Mouse (Mus musculus) heart, postnatal 0 days (tissue): Measurements from ENCODE around the gene Fbxl5. TPM values are rescaled to one million over a fixed set of nuclear protein-coding genes. Genes with fewer than 3 reads are reported as not detected.

Experiments used
- ATAC-seq: fragments of 200-750 bp; cut with Nextera tagmentation; 2 replicates; pipeline ENCODE4 v1.8.0; 2017; ENCODE audit warnings: low read depth, moderate number of reproducible peaks, moderate library complexity; ENCODE audit not compliant: insufficient read depth
- DNase-seq: peaks from one replicate; pipeline ENCODE4 v3.0.0-alpha.2; 2016; ENCODE audit warnings: low spot score
- H3K27ac ChIP-seq: fragments of 300-500 bp; sonication (generic); 2 replicates; pipeline ENCODE4 v1.5.1; 2014; ENCODE audit warnings: low read depth, mild to moderate bottlenecking
- H3K27me3 ChIP-seq: fragments of 300-500 bp; sonication (generic); 2 replicates; pipeline ENCODE4 v1.6.1; 2014; ENCODE audit warnings: low read length, mixed read lengths; ENCODE audit not compliant: control insufficient read depth, insufficient read depth
- H3K36me3 ChIP-seq: fragments of 300-500 bp; sonication (generic); replicated peaks from 2 replicates; pipeline ENCODE4 v1.6.1; 2014; ENCODE audit warnings: low read length, mixed read lengths; ENCODE audit not compliant: control insufficient read depth, insufficient read depth
- H3K4me1 ChIP-seq: fragments of 300-500 bp; sonication (generic); 2 replicates; pipeline ENCODE4 v1.6.1; 2014; ENCODE audit warnings: antibody characterized with exemption; ENCODE audit not compliant: control insufficient read depth, insufficient read depth
- H3K4me2 ChIP-seq: fragments of 300-500 bp; sonication (generic); 2 replicates; pipeline ENCODE4 v1.6.1; 2014; ENCODE audit warnings: low read depth, mild to moderate bottlenecking, low read length, moderate library complexity
- H3K4me3 ChIP-seq: fragments of 300-500 bp; sonication (generic); 2 replicates; pipeline ENCODE4 v1.5.1; 2014; ENCODE audit warnings: low read depth, low read length
- H3K9ac ChIP-seq: fragments of 300-500 bp; sonication (generic); replicated peaks from 2 replicates; pipeline ENCODE4 v1.6.1; 2014; ENCODE audit warnings: low read depth, low read length, mixed read lengths
- H3K9me3 ChIP-seq: fragments of 300-500 bp; sonication (generic); replicated peaks from 2 replicates; pipeline ENCODE4 v1.6.1; 2016; ENCODE audit warnings: low read length; ENCODE audit not compliant: control insufficient read depth
- CTCF ChIP-seq: IDR thresholded peaks from 2 replicates; pipeline ENCODE4 v1.5.1; 2016; ENCODE audit warnings: antibody characterized with exemption, control low read depth, low read depth
- EP300 ChIP-seq: IDR thresholded peaks from 2 replicates; pipeline ENCODE4 v1.6.1; 2016; ENCODE audit warnings: antibody characterized with exemption, low read depth
- WGBS: fragments of 180-500 bp; shearing (Covaris S2); extraction: QIAGEN DNeasy Blood & Tissue Kit; methylation state at CpG from one replicate; pipeline ENCODE4 v1.1.7; 2014; 5-methylcytosine and 5-hydroxymethylcytosine counted together
- polyA plus RNA-seq: library from polyadenylated mRNA; unstranded; fragments of >200 nt; fragmentation: Nextera tagmentation; extraction: Ambion mirVana; gene quantifications from 2 replicates; pipeline ENCODE4 v1.2.1, GENCODE M21; 2015
- total RNA-seq: library from RNA; depleted of rRNA; stranded (reverse); fragments of >200 nt; gene quantifications from 2 replicates; pipeline ENCODE4 v1.2.3, GENCODE M21; 2014; ENCODE audit warnings: low replicate concordance

Fbxl5 gene
- total and polyA plus RNA-seq, 2 experiments from 2014 or later: 40.3 to 48.9 TPM

DNA sequence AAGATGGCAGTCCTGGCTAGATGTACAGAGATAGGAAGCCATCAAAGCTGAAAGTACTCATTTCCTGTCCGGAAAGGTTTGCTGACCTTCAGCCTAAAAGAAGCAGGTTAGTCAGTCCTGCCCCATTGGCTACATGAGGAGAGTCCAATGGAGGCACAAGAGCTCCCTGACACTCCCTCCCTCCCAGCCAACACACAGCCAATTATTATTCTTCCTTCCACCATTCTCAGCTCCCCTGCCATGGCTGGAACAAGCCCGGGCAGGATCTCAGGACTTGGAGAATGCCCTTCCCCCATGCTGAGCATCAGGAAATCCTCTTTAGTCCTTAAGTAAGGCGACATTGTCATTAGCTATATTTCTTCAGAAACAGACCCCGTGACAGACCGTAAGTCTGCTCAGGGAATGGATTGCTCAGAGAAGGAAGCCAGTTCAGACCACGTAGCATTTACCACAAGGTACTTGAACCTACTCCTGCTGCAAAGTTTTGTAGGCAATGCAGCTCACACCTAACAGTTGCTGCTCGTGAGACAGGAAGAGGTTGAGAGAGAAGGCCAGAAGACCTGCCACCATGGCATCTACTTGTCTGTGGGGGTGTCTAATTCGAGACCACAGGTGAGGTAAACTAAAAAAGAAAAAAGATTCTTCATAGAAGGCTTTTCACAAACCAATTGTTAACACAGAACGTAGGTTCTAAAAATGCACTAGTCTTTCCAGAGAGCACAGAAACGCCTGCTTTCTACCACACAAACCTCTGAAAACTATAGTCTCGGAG lies 31.8 kb upstream of the Fbxl5 start:
- WGBS: 69% methylated on average over 11 of the region's 11 CpGs

GRCm38 (mm10) chr5:43848275-43848674 lies 26.8 kb upstream of the Fbxl5 start:
- TF ChIP-seq CTCF (no peak), EP300 (no peak)
- Histone ChIP-seq H3K4me3 (no peak overlapping the region), H3K4me2 (no peak overlapping the region), H3K36me3 (no peaks in the 10 kb centered on the region), H3K27me3 (no peaks in the 10 kb centered on the region), H3K9me3 (no peaks in the 10 kb centered on the region), H3K4me1 (no peaks in the 10 kb centered on the region), H3K9ac (no peak overlapping the region), H3K27ac (no peak overlapping the region)
- WGBS: 76% methylated on average over 3 of the region's 3 CpGs
- ATAC-seq: no peak
- DNase-seq: no peak

More for the DNA sequence above, 31.8 kb upstream of the Fbxl5 start:
- H3K9me3 ChIP-seq: 0 out of 2 replicates have a peak, but pooled peaks cover 6% of the 10 kb centered on the region
- DNase-seq: no peak
- no peaks in the 10 kb centered on the region for H3K36me3 ChIP-seq
- no peak overlapping the region for H3K9ac ChIP-seq
- H3K4me3 ChIP-seq: no peak overlapping the region
- peak overlapping the region; percentile 66 for H3K27ac ChIP-seq
- TF ChIP-seq EP300: no peak
- TF ChIP-seq CTCF: no peak
- H3K4me2 ChIP-seq: no peak overlapping the region
- no peaks in the 10 kb centered on the region for H3K4me1 ChIP-seq
- ATAC-seq: peak; percentile 39; the same call in 1 of the 2 replicates
- H3K27me3 ChIP-seq: no peaks in the 10 kb centered on the region

DNA sequence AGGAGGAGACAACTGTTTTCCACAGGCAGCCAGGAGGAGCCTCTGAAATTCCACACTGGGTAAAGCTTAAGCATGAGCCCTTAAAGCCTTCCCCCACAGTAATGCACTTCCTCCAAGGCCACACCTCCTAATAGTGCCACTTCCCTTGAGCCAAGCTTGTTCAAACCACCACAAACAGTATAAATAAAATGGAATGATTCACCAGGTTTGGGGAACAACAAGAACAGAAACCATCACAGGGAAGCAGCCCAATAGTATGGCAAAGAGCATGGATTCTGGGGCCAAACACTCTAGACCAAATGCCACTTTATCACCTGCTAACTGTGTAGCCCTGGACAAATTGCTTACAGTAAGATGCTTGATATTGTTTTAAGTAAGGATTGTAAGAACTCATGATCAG lies 26.1 kb upstream of the Fbxl5 start:
- Histone ChIP-seq H3K9ac (no peak overlapping the region), H3K4me2 (no peak overlapping the region), H3K36me3 (no peaks in the 10 kb centered on the region), H3K9me3 (no peaks in the 10 kb centered on the region), H3K4me3 (no peak overlapping the region), H3K4me1 (no peaks in the 10 kb centered on the region), H3K27ac (no peak overlapping the region), H3K27me3 (no peaks in the 10 kb centered on the region)
- DNase-seq (no peak), ATAC-seq (no peak)
- TF ChIP-seq EP300 (no peak), CTCF (no peak)

DNA sequence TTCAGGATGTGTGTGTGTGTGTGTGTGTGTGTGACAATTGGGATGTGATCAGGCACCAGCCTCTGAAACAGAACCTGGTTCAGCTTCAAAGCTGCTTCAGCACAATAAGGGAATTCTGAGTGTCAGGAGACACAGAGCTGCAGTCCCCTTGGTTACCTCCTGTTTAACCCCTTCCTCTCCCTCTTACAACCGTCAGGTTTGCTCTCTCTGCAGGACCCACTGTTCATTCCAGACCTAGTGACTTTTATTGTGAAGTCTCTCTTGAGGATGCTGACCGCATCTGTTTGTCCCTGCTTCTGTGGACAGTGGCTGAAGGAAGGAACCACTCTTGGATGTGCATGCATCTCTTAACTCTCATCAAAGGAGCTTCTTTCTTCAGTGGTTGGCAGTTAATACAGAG lies 24.8 kb upstream of the Fbxl5 start:
- WGBS: 19% methylated on average over 2 of the region's 2 CpGs
- no peak overlapping the region for H3K4me3 ChIP-seq
- no peak for DNase-seq
- H3K9me3 ChIP-seq: no peaks in the 10 kb centered on the region
- no peaks in the 10 kb centered on the region for H3K36me3 ChIP-seq
- no peaks in the 10 kb centered on the region for H3K27me3 ChIP-seq
- no peak; the same call in 1 of the 2 replicates for ATAC-seq
- no peak overlapping the region for H3K9ac ChIP-seq
- H3K4me1 ChIP-seq: no peaks in the 10 kb centered on the region
- H3K27ac ChIP-seq: no peak overlapping the region
- TF ChIP-seq CTCF (no peak), EP300 (no peak)
- H3K4me2 ChIP-seq: no peak overlapping the region

GRCm38 (mm10) chr5:43845646-43846045 lies 24.2 kb upstream of the Fbxl5 start:
- Histone ChIP-seq H3K27me3 (no peaks in the 10 kb centered on the region), H3K9ac (no peak overlapping the region), H3K4me1 (no peaks in the 10 kb centered on the region), H3K36me3 (no peaks in the 10 kb centered on the region), H3K4me3 (no peak overlapping the region), H3K27ac (no peak overlapping the region), H3K9me3 (no peaks in the 10 kb centered on the region), H3K4me2 (no peak overlapping the region)
- TF ChIP-seq CTCF (no peak), EP300 (no peak)
- DNase-seq (no peak), ATAC-seq (no peak)
- WGBS: 50% methylated on average over 1 of the region's 1 CpGs

- Histone ChIP-seq H3K9ac (no peak overlapping the region), H3K9me3 (no peaks in the 10 kb centered on the region), H3K27ac (no peak overlapping the region), H3K36me3 (no peaks in the 10 kb centered on the region), H3K4me1 (no peaks in the 10 kb centered on the region), H3K4me3 (no peak overlapping the region), H3K4me2 (no peak overlapping the region), H3K27me3 (no peaks in the 10 kb centered on the region)
- ATAC-seq (no peak), DNase-seq (no peak)
- no peak for TF ChIP-seq CTCF
- TF ChIP-seq EP300: no peak
- 65% methylated on average over 5 of the region's 5 CpGs for WGBS
Observed at GRCm38 (mm10) chr5:43845083-43845482, 23.6 kb upstream of the Fbxl5 start.
